Mouse (Mus musculus) lung, adult 2 months (tissue): ENCODE measurements around the gene Galns. TPM values are rescaled to one million over a fixed set of nuclear protein-coding genes. Genes with fewer than 3 reads are reported as not detected.

Experiments used
- DNase-seq: peaks from one replicate; pipeline ENCODE4 v3.0.0; 2022
- H3K4me1 ChIP-seq: fragments of 200-500 bp; 2 replicates; pipeline ENCODE4 v1.6.1; 2011; ENCODE audit warnings: low read length; ENCODE audit not compliant: control insufficient read depth, insufficient read depth
- H3K4me3 ChIP-seq: fragments of 200-500 bp; replicated peaks from 2 replicates; pipeline ENCODE3; 2011; ENCODE audit warnings: low read depth, mild to moderate bottlenecking, control low read depth, low read length; ENCODE audit errors: extremely low read depth
- CTCF ChIP-seq: fragments of 200-500 bp; IDR thresholded peaks from 2 replicates; pipeline ENCODE4 v1.5.1; 2011; ENCODE audit warnings: mild to moderate bottlenecking, low read length, control low read depth; ENCODE audit not compliant: insufficient read depth
- POLR2A ChIP-seq: fragments of 200-500 bp; IDR thresholded peaks from 2 replicates; pipeline ENCODE4 v1.6.1; 2011; ENCODE audit warnings: low read depth, mild to moderate bottlenecking, control low read depth, low read length, borderline replicate concordance; ENCODE audit errors: extremely low read depth
- WGBS: fragments of 180-500 bp; shearing (Covaris S2); methylation state at CpG from one replicate; pipeline ENCODE4 v1.1.7; 2018; 5-methylcytosine and 5-hydroxymethylcytosine counted together
- polyA plus RNA-seq: library from polyadenylated mRNA; depleted of rRNA; stranded (reverse); fragments of >200 nt; gene quantifications from 2 replicates; pipeline ENCODE4 v1.2.3, GENCODE M21; 2012

The Galns gene
- polyA plus RNA-seq, 1 experiment, result 14.9 TPM

GRCm38 (mm10) chr8:122561199-122561598, 50.1 kb downstream of the Galns start:
- TF ChIP-seq CTCF (no peak), POLR2A (no peak)
- 41% methylated on average over 5 of the region's 5 CpGs for whole genome bisulfite sequencing
- peaks cover 5% of the 10 kb centered on the region for H3K4me1 ChIP-seq
- DNase-seq, result no peak
- H3K4me3 ChIP-seq, result no peak overlapping the region

- H3K4me3 ChIP-seq, result no peak overlapping the region
- DNase-seq, result peak; percentile 34
- WGBS, result 25% methylated on average over 12 of the region's 12 CpGs
- peaks cover 5% of the 10 kb centered on the region for H3K4me1 ChIP-seq
- TF ChIP-seq CTCF, result no peak
- no peak for TF ChIP-seq POLR2A
Measured at GRCm38 (mm10) chr8:122558671-122559349, 52.5 kb downstream of the Galns start.

- TF ChIP-seq CTCF (no peak), POLR2A (no peak)
- Histone ChIP-seq H3K4me1 (peaks cover 5% of the 10 kb centered on the region), H3K4me3 (no peak overlapping the region)
- no peak for DNase-seq
- WGBS, result 47% methylated on average over 10 of the region's 10 CpGs
Measured at GRCm38 (mm10) chr8:122557248-122558038, 53.8 kb downstream of the Galns start.

- TF ChIP-seq CTCF (peak; percentile 10; the same call in 1 of the 2 replicates), POLR2A (peak; percentile 71)
- DNase-seq, result peak; percentile 75
- H3K4me3 ChIP-seq, result peak overlapping the region; percentile 40
- 26% methylated on average over 12 of the region's 12 CpGs for WGBS
- H3K4me1 ChIP-seq, result peaks cover 4% of the 10 kb centered on the region
Measured at GRCm38 (mm10) chr8:122556030-122557009, 54.9 kb downstream of the Galns start.

GRCm38 (mm10) chr8:122554786-122555185, 56.5 kb downstream of the Galns start:
- WGBS, result 44% methylated on average over 6 of the region's 6 CpGs
- Histone ChIP-seq H3K4me3 (no peak overlapping the region), H3K4me1 (no peaks in the 10 kb centered on the region; the same call in 1 of the 2 replicates)
- TF ChIP-seq POLR2A (no peak), CTCF (no peak)
- no peak for DNase-seq

GRCm38 (mm10) chr8:122551265-122552051, 59.8 kb downstream of the Galns start, which contains the start of gene Piezo1:
Gene Piezo1 (minus strand): TSS chr8:122551329.
- 9% methylated on average over 56 of the region's 56 CpGs for WGBS
- Histone ChIP-seq H3K4me1 (peaks cover 25% of the 10 kb centered on the region), H3K4me3 (peak within 1 kb of the TSS; percentile 71)
- TF ChIP-seq CTCF, result peak; percentile 100
- peak; percentile 91 for TF ChIP-seq POLR2A
- peak; percentile 98 for DNase-seq

GRCm38 (mm10) chr8:122550995-122551264, 60.3 kb downstream of the Galns start:
- no peak for TF ChIP-seq POLR2A
- TF ChIP-seq CTCF, result no peak
- H3K4me1 ChIP-seq, result peaks cover 30% of the 10 kb centered on the region
- H3K4me3 ChIP-seq, result peak overlapping the region; percentile 71
- DNase-seq, result no peak
- under 1% methylated on average over 42 of the region's 43 CpGs for WGBS

- peak overlapping the region; percentile 71 for H3K4me3 ChIP-seq
Measured at GRCm38 (mm10) chr8:122550234-122550994, 60.8 kb downstream of the Galns start.

More at GRCm38 (mm10) chr8:122550234-122550994, 60.8 kb downstream of the Galns start:
- H3K4me1 ChIP-seq, result peaks cover 32% of the 10 kb centered on the region
- peak; percentile 57 for DNase-seq
- no peak for TF ChIP-seq POLR2A
- TF ChIP-seq CTCF, result no peak
- WGBS, result 2% methylated on average over 52 of the region's 52 CpGs
